Mouse (Mus musculus): ENCODE results near the gene Fgfr2.

Gene Fgfr2

GRCm38 (mm10) chr7:132795141-132795540 is 328.0 kb downstream of the Fgfr2 start:
- no peak for DNase-seq

- peak; percentile 65 for DNase-seq
These were observed 329.7 kb downstream of the Fgfr2 start for GRCm38 (mm10) chr7:132793467-132793866.

GRCm38 (mm10) chr7:132790447-132791219 is 332.5 kb downstream of the Fgfr2 start:
- no peak for DNase-seq

- DNase-seq: no peak
These were observed 334.3 kb downstream of the Fgfr2 start for GRCm38 (mm10) chr7:132788826-132789225.

- DNase-seq: no peak
These were observed 335.5 kb downstream of the Fgfr2 start for GRCm38 (mm10) chr7:132787496-132788190.

GRCm38 (mm10) chr7:132787022-132787421 is 336.1 kb downstream of the Fgfr2 start:
- DNase-seq: no peak

DNA sequence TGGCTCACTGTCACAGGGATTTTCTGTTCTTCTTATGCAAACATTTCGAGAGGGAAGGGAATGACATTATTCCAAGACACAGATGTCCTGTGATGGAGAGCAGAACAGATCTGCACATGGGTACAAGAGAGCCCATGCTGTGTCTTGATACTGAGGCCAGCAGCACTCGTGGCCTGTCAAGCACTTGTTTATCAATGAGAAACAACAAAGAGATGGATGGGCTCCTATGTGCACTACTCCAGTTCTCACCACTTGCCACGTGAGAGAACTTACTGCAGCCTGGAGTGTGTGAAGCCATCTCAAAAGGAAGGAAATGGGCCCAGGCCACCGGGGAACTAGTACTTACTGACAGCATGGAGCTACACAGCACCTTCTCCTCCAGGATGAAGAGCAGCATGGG is 336.6 kb downstream of the Fgfr2 start:
- no peak for DNase-seq

GRCm38 (mm10) chr7:132786011-132786410 is 337.1 kb downstream of the Fgfr2 start:
- DNase-seq: peak; percentile 55

DNA sequence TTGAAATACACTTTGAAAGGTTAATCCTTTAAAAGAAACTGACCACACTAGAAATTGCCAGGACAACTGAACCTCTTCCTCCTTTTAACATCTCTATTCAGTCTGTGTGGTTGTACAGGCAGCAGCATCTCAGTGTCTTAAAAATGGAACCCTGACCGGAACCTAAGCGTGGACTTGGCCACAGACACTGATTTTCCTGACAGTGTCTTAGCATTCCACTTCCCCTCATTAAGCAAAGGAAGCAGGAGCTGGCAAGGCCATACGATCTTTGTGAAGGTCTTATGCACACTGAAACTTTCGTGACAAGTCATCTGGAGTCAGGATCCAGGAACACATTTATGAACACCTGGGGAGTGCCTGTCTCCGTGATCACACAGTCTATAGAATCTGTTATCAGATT is 339.0 kb downstream of the Fgfr2 start:
- no peak for DNase-seq

DNA sequence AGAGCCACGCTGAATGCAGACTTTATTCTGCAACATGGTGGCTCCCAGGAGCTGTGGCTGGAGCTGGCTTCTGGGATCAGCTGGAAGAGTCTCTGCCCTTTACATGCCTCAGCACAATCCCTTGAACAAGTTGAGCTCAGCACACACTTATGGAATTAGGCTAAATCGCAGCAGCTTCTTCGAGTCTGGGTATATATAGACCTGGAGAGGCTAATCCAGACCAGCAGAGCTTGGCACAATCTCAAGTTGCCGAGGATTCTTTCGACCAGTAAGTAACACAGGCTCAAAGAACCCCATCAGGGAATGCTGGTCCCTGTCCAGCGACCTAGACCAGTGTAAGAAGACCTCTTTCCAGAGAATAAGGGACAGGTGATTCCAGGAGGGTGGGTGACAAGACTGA is 341.3 kb downstream of the Fgfr2 start:
- no peak for DNase-seq

GRCm38 (mm10) chr7:132781130-132781814 is 341.9 kb downstream of the Fgfr2 start:
- no peak for DNase-seq

- DNase-seq: peak; percentile 71
These were observed 342.5 kb downstream of the Fgfr2 start for GRCm38 (mm10) chr7:132780611-132781010.

- no peak for DNase-seq
These were observed 344.5 kb downstream of the Fgfr2 start for GRCm38 (mm10) chr7:132778630-132779029.

GRCm38 (mm10) chr7:132777728-132778453 is 345.3 kb downstream of the Fgfr2 start:
- DNase-seq: no peak

GRCm38 (mm10) chr7:132777117-132777516 is 346.0 kb downstream of the Fgfr2 start:
- DNase-seq: no peak

GRCm38 (mm10) chr7:132776338-132777111 is 346.6 kb downstream of the Fgfr2 start:
- peak; percentile 36 for DNase-seq

DNA sequence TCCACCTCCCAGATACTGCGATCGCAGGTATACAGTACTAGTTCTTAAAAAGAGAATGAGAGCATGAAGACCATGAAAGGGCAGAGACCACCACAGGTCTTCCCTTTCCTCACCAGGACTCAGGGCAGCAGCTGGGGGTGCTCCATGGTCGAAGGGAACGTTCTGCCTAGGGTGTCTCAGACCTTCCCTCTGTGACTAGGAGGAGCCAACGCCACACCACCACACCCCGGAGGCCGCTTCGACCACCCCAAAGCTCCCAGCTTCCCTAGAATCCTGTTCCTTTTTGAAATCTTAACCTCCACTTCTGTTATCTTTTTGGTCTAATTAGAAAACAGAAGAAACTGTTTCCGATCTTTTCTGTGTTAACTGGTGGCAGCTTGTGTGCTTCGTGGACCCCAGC is 347.2 kb downstream of the Fgfr2 start:
- DNase-seq: no peak

GRCm38 (mm10) chr7:132775333-132775732 is 347.8 kb downstream of the Fgfr2 start:
- DNase-seq: peak; percentile 85

DNA sequence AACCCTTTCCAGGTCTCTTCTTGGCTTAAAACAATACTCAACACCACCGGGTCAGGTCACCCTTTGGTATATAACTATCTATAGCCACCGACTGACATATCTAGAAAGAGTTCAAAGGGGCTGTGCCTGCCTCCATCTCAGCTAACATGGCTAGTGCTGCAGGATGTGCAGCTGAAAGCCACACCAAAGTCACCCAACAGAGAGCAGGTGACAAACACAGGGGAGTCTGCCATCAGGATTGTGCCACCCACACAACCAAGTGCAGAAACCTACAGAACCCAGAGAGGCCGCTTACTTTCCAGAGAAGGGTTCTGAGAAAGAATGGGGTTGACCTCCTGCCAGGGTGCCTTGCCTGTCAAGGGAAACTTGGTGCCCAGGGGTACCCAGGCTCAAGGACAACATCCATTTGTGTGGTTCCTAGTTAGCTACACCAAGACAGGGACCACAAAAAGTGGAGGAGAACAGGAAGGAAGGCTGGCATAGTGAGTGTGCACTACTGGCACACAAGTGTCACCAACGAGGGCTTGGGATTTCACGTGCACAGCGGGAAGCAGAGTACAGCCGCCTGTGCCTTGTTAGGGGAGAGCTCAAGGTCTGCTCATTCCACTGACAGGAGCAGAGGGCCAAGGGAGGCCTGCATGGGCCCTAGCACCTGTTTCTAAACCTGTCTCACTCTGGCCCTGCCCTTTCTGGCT is 350.0 kb downstream of the Fgfr2 start:
- DNase-seq: no peak

GRCm38 (mm10) chr7:132772440-132772839 is 350.7 kb downstream of the Fgfr2 start:
- no peak for DNase-seq

DNA sequence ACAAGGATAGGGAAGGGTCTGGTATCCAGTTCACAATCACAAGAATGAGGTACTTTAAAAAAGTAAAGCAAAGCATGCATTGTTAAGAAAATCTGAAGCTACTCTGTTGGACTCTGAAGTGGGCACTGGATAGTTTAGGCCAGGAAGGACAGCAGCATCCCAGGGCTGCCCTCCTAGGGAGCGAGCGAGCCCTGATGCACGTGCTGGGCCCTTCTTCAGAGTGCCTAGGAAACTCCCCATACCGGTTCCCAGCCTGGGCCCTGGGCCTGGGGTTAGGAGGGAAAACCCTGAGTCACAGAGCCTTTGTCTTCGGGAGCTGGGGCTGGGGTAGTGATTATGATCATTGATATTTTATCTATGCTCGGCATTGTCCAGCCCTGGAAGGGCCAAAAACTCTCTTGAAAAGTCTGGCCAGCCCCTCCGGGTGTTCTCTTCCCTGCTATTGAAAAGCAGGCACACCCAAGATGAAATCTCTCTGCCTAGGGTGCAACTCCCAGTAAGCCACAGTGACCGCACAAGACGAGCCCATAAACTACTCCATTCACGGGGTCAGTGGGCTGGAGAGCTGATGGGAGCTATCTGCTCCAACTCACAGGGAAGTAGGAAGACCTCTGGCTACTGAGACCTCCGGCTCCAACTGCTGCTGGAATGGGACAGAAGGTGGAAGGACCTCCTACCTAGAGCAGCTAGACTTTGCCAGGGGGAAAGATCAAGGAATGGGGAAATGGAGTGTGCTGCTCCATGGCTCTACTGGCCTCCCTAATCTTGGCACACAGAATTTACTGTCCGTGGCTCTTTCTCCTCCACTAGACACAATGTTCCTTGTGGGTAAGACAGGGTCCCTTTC is 354.4 kb downstream of the Fgfr2 start:
- DNase-seq: no peak
